Mouse (Mus musculus): ENCODE results near the gene Gm3099. TPM values are rescaled to one million over a fixed set of nuclear protein-coding genes. Genes with fewer than 3 reads are reported as not detected.
"Not testable (repeated sequence)": the region's sequence is repeated elsewhere in the genome, so short reads cannot be mapped to it uniquely, and the experiment has no call there.

Gene Gm3099
- not detected for total RNA-seq (2021)
- long read RNA-seq, experiment 1, result 0 reads
- long read RNA-seq, experiment 2, result 0 reads

DNA sequence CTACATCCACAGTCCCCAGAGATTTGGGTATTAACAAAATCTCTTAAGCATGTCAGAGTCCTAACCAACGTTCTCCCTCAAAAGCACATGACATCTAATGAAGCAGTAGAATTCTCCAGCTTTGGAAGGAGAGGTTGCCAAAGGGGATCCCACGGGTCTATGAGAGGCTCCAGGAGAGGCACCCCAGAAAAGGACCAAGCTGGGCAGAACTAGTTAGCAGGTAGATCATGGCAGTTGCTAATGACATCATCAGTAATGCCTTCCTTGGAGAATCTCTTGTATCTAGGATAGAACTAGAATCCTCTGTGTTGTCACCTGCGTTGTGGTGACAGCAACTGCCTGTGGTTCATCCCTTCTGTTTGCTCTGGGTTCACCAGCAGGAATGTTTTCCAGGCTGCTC lies at the start of gene Gm3099:
Gene Gm3099 (plus strand): TSS at position 301 of the 400 bp plus-strand sequence.
- not testable (repeated sequence) for DNase-seq (ENCODE audit: low spot score)

DNA sequence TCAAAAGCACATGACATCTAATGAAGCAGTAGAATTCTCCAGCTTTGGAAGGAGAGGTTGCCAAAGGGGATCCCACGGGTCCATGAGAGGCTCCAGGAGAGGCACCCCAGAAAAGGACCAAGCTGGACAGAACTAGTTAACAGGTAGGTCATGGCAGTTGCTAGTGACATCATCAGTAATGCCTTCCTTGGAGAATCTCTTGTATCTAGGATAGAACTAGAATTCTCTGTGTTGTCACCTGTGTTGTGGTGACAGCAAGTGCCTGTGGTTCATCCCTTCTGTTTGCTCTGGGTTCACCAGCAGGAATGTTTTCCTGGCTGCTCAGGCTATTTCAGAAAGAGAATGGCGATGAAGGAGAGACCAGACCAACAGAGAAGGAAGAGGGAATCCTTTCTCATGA lies 34.9 kb upstream of the Gm3099 start, which contains the start of gene Gm3095:
Gene Gm3095 (plus strand): TSS at position 301 of the 400 bp plus-strand sequence.
- not testable (repeated sequence) for DNase-seq (ENCODE audit: low spot score)

DNA sequence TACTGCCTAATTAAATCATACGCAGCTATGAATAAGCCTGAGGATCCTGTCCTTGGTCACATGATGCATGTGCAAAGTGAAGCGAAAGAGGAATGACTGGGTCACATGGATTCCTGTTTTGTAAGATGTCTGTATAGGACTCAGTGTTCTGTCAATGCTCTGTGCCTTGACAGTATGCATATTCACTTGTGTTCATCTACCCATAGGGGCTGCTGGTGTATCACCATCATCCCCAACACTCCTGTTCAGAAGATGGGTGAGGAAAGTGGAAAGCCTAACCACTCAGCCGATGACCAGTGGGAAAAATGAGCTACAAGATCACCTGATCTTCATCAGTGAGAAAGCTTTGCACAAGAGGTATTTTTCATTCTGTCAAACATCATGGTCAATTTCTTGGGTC lies 25.4 kb downstream of the Gm3099 start, which contains the start of gene Gm5796:
Gene Gm5796 (plus strand): TSS at position 301 of the 400 bp plus-strand sequence.
- DNase-seq (ENCODE audit: low spot score), result not testable (repeated sequence)

Other genes starting within 250 kb of the Gm3099 start
- not detected for gene Gm3002, start 188.3 kb upstream of the Gm3099 start, total RNA-seq (2021)
- not detected for gene Gm3033, start 152.1 kb upstream of the Gm3099 start, total RNA-seq (2021)
- not detected for gene Gm2916, start 114.2 kb upstream of the Gm3099 start, total RNA-seq (2021)
- not detected for gene Gm3029, start 66.6 kb upstream of the Gm3099 start, total RNA-seq (2021)
- not detected for gene Gm3095, start 34.8 kb upstream of the Gm3099 start, total RNA-seq (2021)
- gene Gm5796, start 25.5 kb downstream of the Gm3099 start, total RNA-seq (2021), result under 1 TPM; 0.31 to 0.43 TPM
- gene Gm3115, start 85.7 kb downstream of the Gm3099 start, total RNA-seq (2021), result not detected
- gene Gm8108, start 112.1 kb downstream of the Gm3099 start, total RNA-seq (2021), result under 1 TPM; 0.17 to 0.18 TPM
- not detected for gene Gm3127, start 166.6 kb downstream of the Gm3099 start, total RNA-seq (2021)
- gene Gm2974, start 184.2 kb downstream of the Gm3099 start, total RNA-seq (2021), result not detected

Data from gastrocnemius, adult 18-20 months (tissue).